Mouse (Mus musculus): ENCODE results near the gene Slc46a3. TPM values are rescaled to one million over a fixed set of nuclear protein-coding genes. Genes with fewer than 3 reads are reported as not detected.
A peak's percentile ranks its signal among the peaks of the same experiment; 100 is the strongest.
"Not testable (repeated sequence)": the region's sequence is repeated elsewhere in the genome, so short reads cannot be mapped to it uniquely, and the experiment has no call there.

Gene Slc46a3
- total and polyA plus RNA-seq, 2 experiments from 2014 or later, result 3.1 to 3.5 TPM

GRCm38 (mm10) chr5:147902008-147902757 lies 7.6 kb upstream of the Slc46a3 start:
- ATAC-seq (ENCODE audit: insufficient read depth, low read depth) (no peak), DNase-seq (ENCODE audit: low spot score) (no peak)
- no peak overlapping the region for H3K4me3 ChIP-seq (ENCODE audit: low read depth, low read length)
- H3K36me3 ChIP-seq (replicated peaks; ENCODE audit: control insufficient read depth, insufficient read depth, low read length), result no peaks in the 10 kb centered on the region
- H3K27me3 ChIP-seq (ENCODE audit: control insufficient read depth, insufficient read depth, low read length), result no peaks in the 10 kb centered on the region
- WGBS, result 50% methylated on average over 15 of the region's 15 CpGs
- no peak overlapping the region for H3K9ac ChIP-seq (replicated peaks; ENCODE audit: low read depth, low read length)
- H3K27ac ChIP-seq (ENCODE audit: low read depth), result no peak overlapping the region
- no peak overlapping the region for H3K4me2 ChIP-seq (ENCODE audit: low read depth, low read length)
- H3K4me1 ChIP-seq (ENCODE audit: control insufficient read depth, insufficient read depth), result no peaks in the 10 kb centered on the region
- TF ChIP-seq EP300 (IDR thresholded peaks at IDR 0.05; ENCODE audit: low read depth), result no peak
- H3K9me3 ChIP-seq (replicated peaks; ENCODE audit: control insufficient read depth, low read length), result no peaks in the 10 kb centered on the region

GRCm38 (mm10) chr5:147898968-147899549 lies 4.4 kb upstream of the Slc46a3 start:
- Histone ChIP-seq H3K4me3 (ENCODE audit: low read depth, low read length) (no peak overlapping the region), H3K4me1 (ENCODE audit: control insufficient read depth, insufficient read depth) (no peaks in the 10 kb centered on the region), H3K9ac (replicated peaks; ENCODE audit: low read depth, low read length) (no peak overlapping the region), H3K4me2 (ENCODE audit: low read depth, low read length) (no peak overlapping the region), H3K27ac (ENCODE audit: low read depth) (no peak overlapping the region), H3K36me3 (replicated peaks; ENCODE audit: control insufficient read depth, insufficient read depth, low read length) (no peaks in the 10 kb centered on the region), H3K27me3 (ENCODE audit: control insufficient read depth, insufficient read depth, low read length) (no peaks in the 10 kb centered on the region), H3K9me3 (replicated peaks; ENCODE audit: control insufficient read depth, low read length) (no peaks in the 10 kb centered on the region)
- 63% methylated on average over 4 of the region's 4 CpGs for WGBS
- ATAC-seq (ENCODE audit: insufficient read depth, low read depth) (no peak), DNase-seq (ENCODE audit: low spot score) (no peak)
- TF ChIP-seq CTCF (IDR thresholded peaks at IDR 0.05; ENCODE audit: low read depth) (no peak), EP300 (IDR thresholded peaks at IDR 0.05; ENCODE audit: low read depth) (no peak)

GRCm38 (mm10) chr5:147898254-147898653 lies 3.6 kb upstream of the Slc46a3 start:
- no peaks in the 10 kb centered on the region for H3K36me3 ChIP-seq (replicated peaks; ENCODE audit: control insufficient read depth, insufficient read depth, low read length)
- no peak overlapping the region for H3K27ac ChIP-seq (ENCODE audit: low read depth)
- no peak overlapping the region for H3K9ac ChIP-seq (replicated peaks; ENCODE audit: low read depth, low read length)
- no peak overlapping the region for H3K4me3 ChIP-seq (ENCODE audit: low read depth, low read length)
- no peaks in the 10 kb centered on the region for H3K27me3 ChIP-seq (ENCODE audit: control insufficient read depth, insufficient read depth, low read length)
- no peaks in the 10 kb centered on the region for H3K9me3 ChIP-seq (replicated peaks; ENCODE audit: control insufficient read depth, low read length)
- no peak for TF ChIP-seq EP300 (IDR thresholded peaks at IDR 0.05; ENCODE audit: low read depth)
- TF ChIP-seq CTCF (IDR thresholded peaks at IDR 0.05; ENCODE audit: low read depth), result no peak
- H3K4me1 ChIP-seq (ENCODE audit: control insufficient read depth, insufficient read depth), result no peaks in the 10 kb centered on the region
- no peak overlapping the region for H3K4me2 ChIP-seq (ENCODE audit: low read depth, low read length)
- no peak for ATAC-seq (ENCODE audit: insufficient read depth, low read depth)
- no peak for DNase-seq (ENCODE audit: low spot score)
- WGBS, result 74% methylated on average over 2 of the region's 2 CpGs

GRCm38 (mm10) chr5:147896501-147896900 lies 1.9 kb upstream of the Slc46a3 start:
- not testable (repeated sequence) for H3K9me3 ChIP-seq (replicated peaks; ENCODE audit: control insufficient read depth, low read length); H3K4me2 ChIP-seq (ENCODE audit: low read depth, low read length); DNase-seq (ENCODE audit: low spot score); H3K4me1 ChIP-seq (ENCODE audit: control insufficient read depth, insufficient read depth); H3K9ac ChIP-seq (replicated peaks; ENCODE audit: low read depth, low read length); H3K36me3 ChIP-seq (replicated peaks; ENCODE audit: control insufficient read depth, insufficient read depth, low read length); ATAC-seq (ENCODE audit: insufficient read depth, low read depth); H3K27me3 ChIP-seq (ENCODE audit: control insufficient read depth, insufficient read depth, low read length); H3K27ac ChIP-seq (ENCODE audit: low read depth); H3K4me3 ChIP-seq (ENCODE audit: low read depth, low read length)
- 75% methylated on average over 4 of the region's 4 CpGs for WGBS

GRCm38 (mm10) chr5:147895436-147896198 lies 1.0 kb upstream of the Slc46a3 start:
- DNase-seq (ENCODE audit: low spot score) (no peak), ATAC-seq (ENCODE audit: insufficient read depth, low read depth) (no peak)
- no peak overlapping the region for H3K9ac ChIP-seq (replicated peaks; ENCODE audit: low read depth, low read length)
- peak overlapping the region; percentile 82 for H3K4me2 ChIP-seq (ENCODE audit: low read depth, low read length)
- no peaks in the 10 kb centered on the region for H3K4me1 ChIP-seq (ENCODE audit: control insufficient read depth, insufficient read depth)
- H3K4me3 ChIP-seq (ENCODE audit: low read depth, low read length), result peak overlapping the region; percentile 60
- 15% methylated on average over 16 of the region's 16 CpGs for WGBS
- H3K36me3 ChIP-seq (replicated peaks; ENCODE audit: control insufficient read depth, insufficient read depth, low read length), result no peaks in the 10 kb centered on the region
- no peaks in the 10 kb centered on the region for H3K27me3 ChIP-seq (ENCODE audit: control insufficient read depth, insufficient read depth, low read length)
- TF ChIP-seq EP300 (IDR thresholded peaks at IDR 0.05; ENCODE audit: low read depth) (no peak), CTCF (IDR thresholded peaks at IDR 0.05; ENCODE audit: low read depth) (no peak)
- no peaks in the 10 kb centered on the region for H3K9me3 ChIP-seq (replicated peaks; ENCODE audit: control insufficient read depth, low read length)
- H3K27ac ChIP-seq (ENCODE audit: low read depth), result no peak overlapping the region
